Mouse (Mus musculus): ENCODE measurements around the gene Gm49366.
"Not testable (repeated sequence)": the region's sequence is repeated elsewhere in the genome, so short reads cannot be mapped to it uniquely, and the experiment has no call there.

The Gm49366 gene

DNA sequence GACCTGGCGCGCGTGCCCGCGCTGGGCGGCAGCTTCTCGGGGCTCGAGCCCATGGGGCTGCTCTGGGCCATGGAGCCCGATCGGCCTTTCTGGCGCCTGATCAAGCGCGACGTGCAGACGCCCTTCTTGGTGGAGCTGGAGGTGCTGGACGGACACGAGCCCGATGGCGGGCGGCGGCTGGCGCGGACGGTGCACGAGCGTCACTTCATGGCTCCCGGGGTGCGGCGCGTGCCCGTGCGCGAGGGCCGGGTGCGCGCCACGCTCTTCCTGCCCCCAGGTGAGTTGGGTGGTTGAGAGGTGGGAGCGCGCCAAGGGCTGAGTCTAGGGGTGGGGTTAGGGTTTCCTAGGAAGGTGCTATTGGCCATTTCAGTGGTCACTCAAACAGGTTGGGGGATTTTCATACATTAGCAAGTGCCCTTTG is at the start of gene Gm49366:
Gene Gm49366 (plus strand): TSS at position 245 of the 421 bp plus-strand sequence.
- not testable (repeated sequence) for DNase-seq (ENCODE audit: low read depth, low spot score)

DNA sequence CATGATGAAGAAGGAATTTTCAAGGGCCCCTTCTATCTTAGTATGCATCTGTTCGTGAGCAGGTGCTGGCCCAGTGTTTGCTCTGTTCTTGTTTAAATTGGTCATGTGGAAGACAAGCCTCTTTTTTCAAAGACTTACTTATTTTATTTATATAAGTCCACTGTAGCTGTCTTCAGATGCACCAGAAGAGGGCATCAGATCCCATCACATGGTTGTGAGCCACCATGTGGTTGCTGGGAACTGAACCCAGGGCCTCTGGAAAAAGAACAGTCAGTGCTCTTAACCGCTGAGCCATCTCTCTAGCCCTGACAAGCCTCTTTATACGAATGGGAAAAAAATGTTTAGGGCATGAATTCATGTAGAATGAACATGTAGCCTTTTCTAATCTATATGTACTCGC is 49.4 kb upstream of the Gm49366 start:
- no peak for DNase-seq (ENCODE audit: low read depth, low spot score)

DNA sequence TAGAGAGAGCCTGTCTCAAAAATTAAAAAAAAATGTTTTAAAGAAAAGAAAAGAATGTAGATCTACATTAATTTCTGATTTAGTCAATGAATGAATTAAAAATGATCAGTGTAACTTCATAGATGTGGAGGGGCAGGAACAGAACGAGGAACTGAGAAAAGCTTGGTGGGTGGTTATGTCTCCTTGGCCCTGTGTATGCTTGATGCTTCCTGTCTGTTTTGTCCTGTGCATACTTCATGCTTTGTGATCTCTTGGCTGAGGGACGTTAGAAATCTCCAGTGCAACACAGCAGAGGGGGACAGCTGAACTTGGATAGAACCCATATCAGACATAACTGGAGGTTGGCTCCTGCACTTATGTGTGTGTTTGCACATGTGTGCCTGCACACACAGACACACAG is 41.5 kb upstream of the Gm49366 start:
- DNase-seq (ENCODE audit: low read depth, low spot score): no peak

DNA sequence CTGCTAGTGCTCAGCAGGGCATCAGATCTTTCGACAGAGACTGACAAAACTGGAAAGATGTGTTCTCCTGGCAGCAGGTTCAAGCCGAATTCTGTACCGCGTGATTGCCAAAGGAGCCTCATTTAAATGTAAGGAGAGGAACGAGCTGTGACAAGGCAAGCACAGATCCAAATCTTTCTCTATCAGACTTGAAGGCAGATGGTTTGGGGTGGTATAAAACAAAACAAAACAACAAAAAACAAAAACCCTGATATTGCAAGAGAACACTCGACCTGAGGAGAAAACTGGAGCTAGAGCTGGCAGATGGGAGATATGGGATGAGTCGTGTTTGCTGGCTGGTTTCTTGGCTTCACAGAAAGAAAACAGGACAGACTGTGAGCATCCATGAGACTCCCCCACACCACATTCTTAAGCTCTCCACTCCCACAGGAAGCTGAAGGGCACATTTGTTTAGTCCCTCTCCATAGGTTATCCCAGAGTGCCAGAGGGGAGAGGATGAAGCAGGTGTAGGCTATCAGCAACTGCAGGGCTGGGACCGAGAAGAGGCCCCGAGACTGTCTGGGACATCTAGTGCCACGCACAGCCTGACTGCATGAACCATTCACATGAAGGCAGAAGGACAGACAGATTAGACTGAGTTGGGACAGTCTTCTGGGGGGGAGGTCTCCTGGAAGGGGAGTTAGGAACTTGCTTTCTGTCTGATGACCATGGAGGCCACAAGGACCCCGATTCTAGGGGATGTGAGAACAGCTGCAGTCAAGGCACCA is 40.2 kb upstream of the Gm49366 start:
- DNase-seq (ENCODE audit: low read depth, low spot score): no peak

DNA sequence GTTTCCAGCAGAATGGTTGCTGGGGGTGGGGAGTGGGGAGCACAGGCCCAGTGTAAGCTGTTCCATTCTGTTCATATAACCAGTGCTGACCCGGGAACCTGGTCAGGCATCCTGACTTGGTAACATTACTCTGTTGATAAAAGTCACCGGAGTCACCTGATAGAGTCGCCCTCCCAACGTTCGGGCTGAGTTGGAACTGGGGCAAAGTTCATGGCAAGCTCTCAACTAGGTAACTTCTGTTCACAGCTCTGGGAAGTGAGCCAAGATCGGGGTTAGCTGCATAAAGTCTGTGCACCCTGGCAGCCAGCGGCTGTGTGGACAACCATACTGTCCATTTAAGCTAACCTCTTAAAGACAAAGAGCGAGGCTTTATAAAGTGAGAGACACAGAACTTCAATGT is 39.5 kb upstream of the Gm49366 start:
- DNase-seq (ENCODE audit: low read depth, low spot score): peak; percentile 71

DNA sequence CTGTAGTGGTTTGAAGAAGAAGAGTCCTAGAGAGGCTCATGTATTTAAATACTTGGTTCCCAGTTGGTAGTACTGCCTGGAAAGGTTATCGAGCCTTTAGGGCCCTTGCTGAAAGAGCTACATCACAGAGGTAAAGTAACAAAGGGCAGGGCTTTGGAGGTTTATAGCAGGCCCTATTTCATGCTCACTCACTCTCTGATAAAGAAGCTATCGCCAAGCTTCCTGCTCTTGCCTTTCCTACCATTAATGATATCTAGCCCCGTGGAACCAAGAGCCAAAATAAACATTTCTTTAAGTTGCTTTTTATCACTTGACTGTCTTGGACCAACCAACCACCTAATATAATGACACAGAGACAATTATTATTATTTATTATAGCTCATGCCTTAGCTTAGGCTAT is 38.3 kb upstream of the Gm49366 start:
- DNase-seq (ENCODE audit: low read depth, low spot score): no peak

DNA sequence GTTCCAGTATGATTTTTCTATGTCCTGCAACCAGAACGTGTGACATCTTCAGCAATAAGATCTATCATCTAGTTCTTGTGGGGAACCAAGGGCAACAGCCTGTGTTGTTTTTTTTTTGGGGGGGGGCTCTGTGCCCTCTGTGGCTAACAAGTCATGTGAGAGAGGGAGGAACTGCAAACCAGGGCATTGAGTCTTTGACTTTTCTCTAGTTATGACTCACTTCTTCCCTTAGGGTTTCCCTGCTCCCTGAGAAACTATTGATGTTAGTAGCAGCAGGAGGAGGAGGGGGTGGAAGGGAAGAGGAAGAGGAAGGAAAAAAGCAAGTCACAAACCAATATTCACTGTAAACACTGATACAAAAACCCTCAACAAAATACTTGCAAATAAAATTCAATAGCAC is 34.9 kb upstream of the Gm49366 start:
- DNase-seq (ENCODE audit: low read depth, low spot score): no peak

DNA sequence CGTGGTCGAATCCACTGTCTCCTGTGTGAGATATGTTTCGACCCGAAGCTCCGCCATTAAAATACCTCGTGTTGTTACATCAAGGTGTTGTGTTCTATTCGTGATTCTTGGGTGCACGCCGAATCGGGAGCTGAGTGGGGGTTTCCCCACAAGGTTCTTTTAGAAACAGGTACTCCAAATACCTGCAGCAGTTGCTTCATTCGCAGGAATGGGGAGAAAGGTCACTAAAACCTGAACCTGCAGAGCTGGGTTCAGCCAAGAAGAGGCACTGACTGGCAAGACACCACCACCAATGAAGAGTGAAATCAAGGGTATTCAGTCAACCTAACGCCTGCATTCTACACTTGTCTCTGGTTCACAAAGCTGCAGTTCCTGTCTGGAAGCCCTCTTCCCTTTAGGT is 30.5 kb upstream of the Gm49366 start:
- no peak for DNase-seq (ENCODE audit: low read depth, low spot score)

DNA sequence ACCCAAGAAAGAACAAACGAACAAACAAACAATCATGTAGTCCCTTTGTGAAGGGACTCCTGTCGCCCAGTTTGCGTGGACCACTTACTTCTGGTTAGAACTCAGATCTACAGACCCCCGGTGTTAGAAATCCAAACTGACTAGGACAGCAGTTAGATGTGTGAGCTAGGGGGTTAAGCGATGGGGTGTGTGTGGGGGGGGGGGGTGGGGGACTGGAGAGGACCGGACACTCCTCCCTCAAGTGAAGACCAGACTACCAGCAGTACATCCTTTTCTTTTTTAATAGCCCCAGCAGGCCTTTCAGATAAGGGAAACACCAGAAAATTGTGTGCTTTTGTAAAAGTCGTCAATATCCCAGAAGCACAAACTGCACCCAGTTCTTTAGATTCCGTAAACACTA is 30.0 kb upstream of the Gm49366 start:
- DNase-seq (ENCODE audit: low read depth, low spot score): no peak

DNA sequence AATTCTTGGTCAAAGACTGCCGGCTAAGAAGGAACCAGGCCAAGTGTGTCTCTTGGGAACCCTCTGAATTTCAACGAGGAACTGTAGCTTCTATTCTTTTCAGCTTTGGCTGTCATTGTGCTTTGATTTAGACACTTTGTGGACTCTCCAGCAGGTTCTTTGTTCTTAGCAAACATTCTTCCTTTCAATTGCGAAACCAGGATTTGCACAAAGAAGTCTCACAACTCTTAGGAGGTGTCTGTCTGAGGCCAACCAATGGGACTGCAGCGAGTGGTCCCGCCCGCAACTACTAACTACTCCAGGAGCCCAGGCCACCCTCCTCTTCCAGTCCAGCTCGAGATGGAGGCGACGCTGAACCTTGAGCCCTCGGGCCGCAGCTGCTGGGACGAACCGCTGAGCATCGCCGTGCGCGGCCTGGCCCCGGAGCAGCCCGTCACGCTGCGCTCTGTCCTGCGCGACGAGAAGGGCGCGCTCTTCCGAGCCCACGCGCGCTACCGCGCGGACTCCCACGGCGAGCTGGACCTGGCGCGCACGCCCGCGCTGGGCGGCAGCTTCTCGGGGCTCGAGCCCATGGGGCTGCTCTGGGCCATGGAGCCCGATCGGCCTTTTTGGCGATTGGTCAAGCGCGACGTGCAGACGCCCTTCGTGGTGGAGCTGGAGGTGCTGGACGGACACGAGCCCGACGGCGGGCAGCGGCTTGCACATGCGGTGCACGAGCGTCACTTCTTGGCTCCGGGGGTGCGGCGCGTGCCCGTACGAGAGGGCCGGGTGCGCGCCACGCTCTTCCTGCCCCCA is 29.4 kb upstream of the Gm49366 start, which contains the start of gene Acot1:
Gene Acot1 (plus strand): TSS at position 320 of the 795 bp plus-strand sequence.
- peak; percentile 56 for DNase-seq (ENCODE audit: low read depth, low spot score)

DNA sequence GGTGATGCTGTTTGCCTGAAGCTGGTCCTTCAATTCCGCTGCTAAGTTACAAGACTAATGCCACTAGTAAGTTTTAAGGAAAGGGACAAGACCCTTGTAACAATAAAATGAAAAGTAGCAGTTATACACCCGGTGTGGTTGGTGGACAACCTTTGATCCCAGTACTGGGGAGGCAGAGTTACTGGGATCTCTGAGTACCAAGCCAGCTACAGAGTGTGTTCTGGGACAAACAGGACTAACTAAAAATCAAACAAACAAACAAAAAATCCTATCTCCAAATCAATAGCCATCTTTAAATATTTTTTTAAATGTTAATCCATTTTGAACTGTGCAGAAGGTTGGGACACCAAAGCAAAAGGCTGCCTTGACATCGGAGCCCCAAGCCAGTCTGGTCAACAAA is 28.5 kb upstream of the Gm49366 start:
- no peak for DNase-seq (ENCODE audit: low read depth, low spot score)

DNA sequence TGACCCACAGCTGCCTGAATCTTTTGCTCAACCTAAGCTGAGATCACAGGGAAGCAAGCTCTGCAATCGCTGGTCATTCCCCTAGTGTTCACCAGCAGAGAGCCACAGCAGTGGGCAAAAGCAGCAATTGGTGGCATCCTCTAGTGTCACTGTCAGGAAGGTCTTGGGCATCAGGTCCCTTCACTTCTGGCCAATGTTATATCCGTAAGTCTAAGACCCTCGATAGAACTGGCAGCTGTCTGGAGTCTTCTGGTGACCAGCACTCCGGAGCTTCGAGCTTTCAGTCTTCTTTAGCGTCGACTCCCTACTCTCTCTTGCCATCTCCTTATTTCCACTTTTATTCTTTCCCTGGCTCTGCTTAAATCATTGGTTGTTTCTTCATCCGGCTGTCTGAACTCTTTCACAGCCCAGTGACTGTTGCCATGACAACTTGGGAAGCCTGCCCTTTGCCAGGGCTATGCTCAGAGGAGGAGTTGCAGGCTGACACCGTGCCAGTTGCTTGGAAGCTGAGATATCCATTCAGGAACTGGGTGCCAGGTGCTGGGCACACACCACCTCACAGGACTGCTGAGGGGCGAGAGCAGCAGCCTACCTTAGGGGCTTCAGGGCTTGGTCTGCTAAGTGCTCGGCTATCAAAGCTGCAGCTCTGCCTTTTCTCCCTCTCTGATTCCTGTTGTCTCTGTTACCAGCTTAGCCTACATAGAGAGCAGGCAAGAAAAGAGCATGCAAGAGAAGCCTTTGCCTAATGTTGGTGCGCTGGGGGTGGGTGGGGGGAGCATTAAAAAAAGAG is 27.3 kb upstream of the Gm49366 start:
- DNase-seq (ENCODE audit: low read depth, low spot score): peak; percentile 40

DNA sequence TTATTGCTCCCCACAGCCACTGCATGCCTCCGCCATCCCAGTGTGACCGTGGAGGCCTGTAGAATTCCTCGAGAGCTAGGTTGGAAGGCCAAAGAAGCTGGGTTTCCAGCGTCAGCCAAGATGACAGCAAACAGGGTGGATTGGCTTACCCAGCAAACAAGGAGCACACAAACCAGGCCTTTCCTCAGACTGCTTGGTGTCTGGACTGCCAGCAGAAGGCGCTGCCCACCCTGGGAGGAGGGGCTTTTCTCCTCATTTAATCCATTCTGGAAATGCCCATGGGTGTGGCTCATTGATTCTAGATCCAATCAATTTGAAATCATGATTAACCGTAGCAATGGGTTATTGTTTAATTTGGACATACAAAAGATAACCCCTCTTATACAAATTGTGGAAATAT is 25.6 kb upstream of the Gm49366 start:
- no peak for DNase-seq (ENCODE audit: low read depth, low spot score)

DNA sequence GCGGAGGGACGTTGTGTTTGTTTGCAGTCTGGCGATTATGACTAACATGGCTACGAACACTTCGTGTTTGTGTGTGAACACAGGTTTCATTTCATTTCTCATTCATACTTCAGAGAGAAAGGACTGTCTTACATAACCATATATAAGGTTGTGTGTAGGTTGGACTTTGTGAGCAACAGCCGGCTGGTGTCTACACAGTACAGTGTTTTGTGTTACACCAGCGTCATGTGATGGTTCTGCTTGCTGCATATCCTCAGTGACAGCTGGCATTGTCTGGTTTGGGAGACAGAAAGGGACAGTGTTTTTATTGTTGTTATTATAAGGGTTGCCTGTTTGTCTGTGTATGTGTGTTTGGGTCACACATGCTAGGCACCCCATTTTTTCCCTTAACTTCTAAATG is 25.0 kb upstream of the Gm49366 start:
- DNase-seq (ENCODE audit: low read depth, low spot score): no peak

DNA sequence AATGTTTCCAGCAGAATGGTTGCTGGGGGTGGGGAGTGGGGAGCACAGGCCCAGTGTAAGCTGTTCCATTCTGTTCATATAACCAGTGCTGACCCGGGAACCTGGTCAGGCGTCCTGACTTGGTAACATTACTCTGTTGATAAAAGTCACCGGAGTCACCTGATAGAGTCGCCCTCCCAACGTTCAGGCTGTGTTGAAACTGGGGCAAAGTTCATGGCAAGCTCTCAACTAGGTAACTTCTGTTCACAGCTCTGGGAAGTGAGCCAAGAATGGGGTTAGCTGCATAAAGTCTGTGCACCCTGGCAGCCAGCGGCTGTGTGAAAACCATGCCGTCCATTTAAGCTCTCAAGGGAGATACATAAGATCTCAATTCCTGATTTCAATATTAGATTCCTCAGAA is 18.2 kb upstream of the Gm49366 start:
- peak; percentile 90 for DNase-seq (ENCODE audit: low read depth, low spot score)

DNA sequence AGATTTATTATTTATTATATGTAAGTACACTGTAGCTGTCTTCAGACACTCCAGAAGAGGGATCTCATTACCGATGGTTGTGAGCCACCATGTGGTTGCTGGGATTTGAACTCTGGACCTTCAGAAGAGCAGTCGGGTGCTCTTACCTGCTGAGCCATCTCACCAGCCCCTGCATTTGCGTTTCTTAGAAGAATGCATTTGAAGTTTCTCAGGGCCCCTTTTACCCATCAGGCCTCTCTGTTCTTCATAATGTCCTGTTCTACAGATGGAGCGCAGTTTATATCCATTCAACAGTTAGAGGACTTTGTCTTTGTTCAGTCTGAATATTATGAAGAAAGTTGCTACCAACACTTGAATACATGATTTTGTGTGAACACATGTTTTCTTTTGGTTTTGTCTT is 16.5 kb upstream of the Gm49366 start:
- not testable (repeated sequence) for DNase-seq (ENCODE audit: low read depth, low spot score)

DNA sequence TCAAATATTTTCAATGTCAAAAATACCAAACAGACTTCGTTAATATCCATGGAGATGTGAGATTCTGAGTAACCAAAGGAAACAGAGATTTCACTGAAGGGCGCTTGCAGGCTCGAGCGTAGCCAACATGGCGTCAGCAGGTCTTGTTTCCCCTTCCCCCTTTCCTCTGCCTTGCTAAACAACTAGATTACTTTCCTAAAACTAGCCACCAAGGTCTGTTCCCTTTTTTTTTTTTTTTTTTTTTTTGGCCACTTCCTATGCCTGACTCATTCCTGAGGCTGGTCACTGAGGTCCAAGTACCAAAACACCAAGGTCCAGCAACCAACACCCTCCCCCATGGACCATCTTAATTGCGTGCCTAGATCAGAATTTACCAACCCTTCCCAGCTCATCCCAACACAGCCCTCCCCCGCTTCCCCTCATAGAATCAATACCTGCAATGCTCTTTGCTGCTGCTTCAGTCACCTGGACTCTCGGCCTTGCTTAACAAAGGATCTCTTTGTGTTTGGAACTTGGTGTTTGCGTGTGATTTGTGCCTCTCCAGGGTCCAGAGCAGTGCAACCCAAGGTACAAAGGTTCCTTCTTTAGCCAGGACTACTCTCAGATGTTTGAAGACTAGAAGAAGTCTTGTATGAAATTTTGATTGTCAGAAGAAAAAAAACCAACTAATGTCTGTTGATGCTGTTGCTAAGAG is 15.5 kb upstream of the Gm49366 start:
- DNase-seq (ENCODE audit: low read depth, low spot score): no peak

DNA sequence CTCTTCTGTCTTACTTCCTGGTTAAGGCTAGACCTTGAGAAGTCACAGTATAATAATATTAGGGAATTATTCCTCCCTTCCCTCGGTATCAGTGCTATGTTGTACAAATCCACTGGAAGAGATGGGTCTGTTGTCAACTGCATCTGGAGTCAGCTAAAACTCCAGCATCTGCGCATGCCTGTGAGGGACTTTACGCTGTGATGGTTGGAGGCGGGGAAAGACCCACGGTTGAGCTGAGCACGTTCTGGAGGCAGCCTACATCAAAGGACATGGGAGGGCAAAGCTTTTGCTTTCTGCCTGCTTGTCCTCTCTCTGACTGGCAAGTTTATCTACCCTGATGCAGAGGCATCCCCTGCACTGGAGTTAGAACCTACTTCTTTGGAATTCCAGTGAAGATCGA is 12.8 kb upstream of the Gm49366 start:
- no peak for DNase-seq (ENCODE audit: low read depth, low spot score)

DNA sequence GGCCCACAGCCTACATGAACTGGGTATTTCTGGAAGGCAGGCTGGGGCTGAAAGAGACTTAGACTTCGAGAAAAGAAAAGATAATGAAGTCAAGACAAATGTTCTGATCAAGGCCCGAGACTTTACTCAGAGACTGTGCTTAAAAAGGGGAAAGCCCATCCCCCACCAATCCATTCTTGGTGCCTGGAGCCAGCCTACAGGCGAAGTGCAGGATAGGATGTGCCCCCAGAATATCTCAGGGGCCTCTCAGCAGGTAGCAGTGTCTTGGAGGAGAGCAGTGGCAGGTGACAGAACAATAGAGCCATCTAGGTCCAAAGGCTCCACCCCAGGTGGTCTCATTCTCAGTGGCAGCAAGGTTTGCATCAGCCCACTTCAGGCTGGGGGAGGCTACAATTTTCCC is 10.4 kb upstream of the Gm49366 start:
- DNase-seq (ENCODE audit: low read depth, low spot score): not testable (repeated sequence)

DNA sequence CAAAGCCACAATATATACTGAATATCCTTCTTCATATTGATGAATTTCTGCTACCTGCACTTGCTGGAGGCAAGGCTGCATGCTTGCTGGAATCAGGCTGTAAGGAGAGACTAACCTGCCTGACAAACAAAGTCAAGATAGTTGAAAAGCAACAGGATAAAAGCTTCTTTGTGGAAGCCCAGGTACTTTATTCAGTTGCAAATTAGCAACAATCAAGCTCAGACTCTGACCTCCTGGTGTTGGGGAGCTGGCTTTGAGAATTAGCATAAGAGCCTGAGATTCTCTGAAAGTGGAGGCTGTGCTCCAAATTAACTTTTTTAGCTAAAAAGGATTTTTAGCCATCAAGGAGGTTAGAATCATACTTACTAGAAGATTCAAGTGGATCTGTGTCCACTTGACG is 9.7 kb upstream of the Gm49366 start:
- DNase-seq (ENCODE audit: low read depth, low spot score): not testable (repeated sequence)

DNA sequence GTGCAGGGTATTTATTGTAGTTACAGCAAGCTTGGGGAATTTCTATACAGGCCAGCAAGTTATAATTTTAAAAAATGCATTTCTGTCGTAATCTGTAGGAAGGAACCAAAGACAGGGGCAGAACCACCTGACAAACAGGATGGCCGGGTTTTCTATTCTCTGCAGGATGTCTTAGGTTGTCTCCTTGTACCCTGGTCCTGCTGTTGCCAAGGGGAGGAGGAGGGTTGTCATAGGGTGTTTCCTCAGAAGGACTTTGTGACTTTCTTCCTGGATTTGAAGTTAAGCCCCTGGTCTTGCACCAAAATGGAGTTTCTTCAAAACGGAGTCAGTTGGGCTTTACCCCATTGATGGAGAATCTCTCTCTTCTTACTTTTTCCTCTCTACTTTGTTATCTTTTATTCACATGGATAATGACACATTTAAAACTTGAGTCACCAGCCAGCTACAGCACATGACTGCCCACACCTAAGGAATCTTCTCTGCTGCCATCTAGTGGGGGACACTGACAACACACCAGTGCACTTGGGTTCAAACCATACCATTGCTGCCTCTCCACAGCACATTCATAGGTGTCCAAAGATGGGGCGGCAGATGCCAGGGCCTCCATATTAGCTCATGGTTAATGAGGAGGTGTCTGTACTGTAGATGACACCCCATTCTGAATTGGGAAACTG is 7.9 kb upstream of the Gm49366 start:
- peak; percentile 59 for DNase-seq (ENCODE audit: low read depth, low spot score)
